Mouse (Mus musculus) G1E (cell line): ENCODE measurements around the gene Nabp2. TPM values are rescaled to one million over a fixed set of nuclear protein-coding genes. Genes with fewer than 3 reads are reported as not detected.

ENCODE experiments used
- ATAC-seq: 2 replicates; pipeline ENCODE4 v1.8.0; 2016; ENCODE audit warnings: mild to moderate bottlenecking; ENCODE audit not compliant: insufficient number of reproducible peaks, poor library complexity, low FRiP score, severe bottlenecking; ENCODE audit errors: extremely low read depth
- DNase-seq: peaks from one replicate; pipeline ENCODE4 v3.0.0; 2012; ENCODE audit warnings: low spot score
- H3K27me3 ChIP-seq: 2 replicates; pipeline ENCODE4 v1.6.1; 2012; ENCODE audit warnings: mild to moderate bottlenecking, low read length, inconsistent platforms; ENCODE audit not compliant: insufficient read depth
- H3K36me3 ChIP-seq: replicated peaks from 2 replicates; pipeline ENCODE3; 2012; ENCODE audit warnings: mild to moderate bottlenecking, inconsistent platforms
- H3K4me1 ChIP-seq: 2 replicates; pipeline ENCODE4 v1.6.1; 2012; ENCODE audit warnings: low read depth, low read length, inconsistent platforms, mixed read lengths; ENCODE audit not compliant: insufficient read depth
- H3K4me3 ChIP-seq: 2 replicates; pipeline ENCODE4 v1.5.1; 2012; ENCODE audit warnings: low read depth, mild to moderate bottlenecking, inconsistent platforms, low read length, moderate library complexity, mixed read lengths
- H3K9me3 ChIP-seq: replicated peaks from 2 replicates; pipeline ENCODE4 v1.6.1; 2012; ENCODE audit warnings: inconsistent platforms
- CTCF ChIP-seq: IDR thresholded peaks from 2 replicates; pipeline ENCODE4 v1.5.1; 2012; ENCODE audit warnings: low read depth, low read length, inconsistent platforms, mixed read lengths
- GATA1 ChIP-seq: IDR thresholded peaks from 2 replicates; pipeline ENCODE4 v1.6.1; 2012; ENCODE audit warnings: borderline replicate concordance, low read length, inconsistent platforms, mixed read lengths
- GATA2 ChIP-seq: IDR thresholded peaks from 2 replicates; pipeline ENCODE4 v1.6.1; 2012; ENCODE audit warnings: low read depth, low read length, inconsistent platforms, borderline replicate concordance
- POLR2AphosphoS5 ChIP-seq: IDR thresholded peaks from 2 replicates; pipeline ENCODE4 v1.6.1; 2012; ENCODE audit warnings: low read depth, low read length, inconsistent platforms; ENCODE audit not compliant: insufficient replicate concordance
- TAL1 ChIP-seq: conservative IDR thresholded peaks from 2 replicates; pipeline ENCODE4 v1.6.1; 2012; ENCODE audit warnings: low read depth, low read length, inconsistent platforms, mixed read lengths
- polyA plus RNA-seq: library from polyadenylated mRNA; stranded (reverse); fragments of >175 nt; gene quantifications from 2 replicates; pipeline ENCODE4 v1.2.3, GENCODE M21; 2012
- total RNA-seq, 2 experiments: library from RNA; stranded (forward) in 1 of 2; stranded (reverse) in 1 of 2; fragments of 200-1000 nt in 1 of 2; fragments of >200 nt in 1 of 2; fragmentation: Nextera tagmentation in 1 of 2; gene quantifications; 2 replicates each; pipeline ENCODE4 v1.2.3; 2014 to 2017

The Nabp2 gene
- total and polyA plus RNA-seq, 3 experiments = 37.3 to 152 (median 121) TPM

DNA sequence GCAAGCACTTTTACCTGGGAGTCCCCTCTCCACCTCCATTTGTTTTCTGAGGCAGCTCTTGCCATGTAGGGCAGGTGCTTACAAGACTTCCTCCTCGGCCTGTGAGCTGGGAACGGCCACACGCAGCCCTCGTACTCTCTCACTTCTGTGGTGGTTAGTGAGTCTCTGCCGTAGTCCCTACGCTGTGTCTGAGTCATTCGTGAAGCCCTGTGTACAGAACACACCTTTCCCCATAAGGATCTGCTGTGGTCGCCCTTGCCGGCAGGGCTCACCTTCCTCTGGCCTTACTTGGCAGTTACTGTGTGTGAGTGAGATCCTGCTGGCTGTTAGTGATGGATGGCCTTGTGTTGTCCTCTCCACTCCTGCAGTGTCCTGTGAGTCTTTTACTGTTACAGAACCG is 23.4 kb upstream of the Nabp2 start:
- ATAC-seq = no peak
- DNase-seq = no peak
- Histone ChIP-seq H3K4me1 (peaks cover 2% of the 10 kb centered on the region; the same call in 1 of the 2 replicates), H3K4me3 (no peak overlapping the region), H3K36me3 (peaks cover 88% of the 10 kb centered on the region), H3K27me3 (no peaks in the 10 kb centered on the region), H3K9me3 (no peaks in the 10 kb centered on the region)
- no peak for TF ChIP-seq CTCF
- no peak for TF ChIP-seq GATA2
- no peak for TF ChIP-seq POLR2AphosphoS5
- TF ChIP-seq GATA1 = no peak
- no peak for TF ChIP-seq TAL1

DNA sequence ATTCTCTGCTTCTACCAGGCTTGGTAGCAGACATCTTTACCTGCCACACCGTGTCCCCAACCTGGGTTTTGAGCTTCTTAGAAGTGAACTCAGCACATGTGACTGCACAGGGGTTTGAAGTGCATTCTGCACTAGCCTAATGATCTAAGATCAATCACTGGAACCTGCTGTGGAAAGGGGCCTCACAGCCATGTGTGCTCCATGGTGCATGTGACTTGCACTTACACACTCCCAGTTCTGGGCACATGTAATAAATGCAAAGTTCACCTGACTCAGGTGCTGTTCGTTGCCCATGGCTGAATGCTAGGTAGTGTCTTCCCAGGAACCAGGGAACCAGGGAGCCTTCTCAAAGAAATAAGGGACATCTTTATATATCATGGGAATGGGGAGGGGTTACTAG is 22.1 kb upstream of the Nabp2 start:
- TF ChIP-seq TAL1 = no peak
- TF ChIP-seq CTCF = no peak
- no peak for TF ChIP-seq POLR2AphosphoS5
- TF ChIP-seq GATA2 = no peak
- TF ChIP-seq GATA1 = no peak
- DNase-seq (no peak), ATAC-seq (no peak)
- H3K4me3 ChIP-seq = no peak overlapping the region
- H3K9me3 ChIP-seq = no peaks in the 10 kb centered on the region
- peaks cover 2% of the 10 kb centered on the region; the same call in 1 of the 2 replicates for H3K4me1 ChIP-seq
- H3K36me3 ChIP-seq = peaks cover 89% of the 10 kb centered on the region
- no peaks in the 10 kb centered on the region for H3K27me3 ChIP-seq

DNA sequence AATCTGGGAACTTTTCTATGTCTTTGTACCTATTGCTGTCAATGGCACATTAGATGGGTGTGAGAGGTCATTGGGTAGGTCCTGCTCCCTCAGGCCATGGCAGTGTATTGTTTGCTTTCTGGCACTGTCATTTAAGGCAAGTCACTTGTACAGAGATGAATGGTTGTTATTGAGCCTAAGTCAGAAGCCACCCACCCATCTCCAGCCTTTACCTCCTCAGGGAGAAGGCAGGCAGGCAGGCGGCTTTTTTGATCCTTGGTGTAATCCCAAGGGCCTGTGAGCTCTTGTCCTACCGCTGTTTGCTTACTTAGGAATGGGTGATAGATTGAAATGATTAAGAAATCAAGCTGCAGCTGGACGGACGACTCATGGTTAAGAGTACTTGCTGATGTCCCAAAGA is 18.2 kb upstream of the Nabp2 start:
- Histone ChIP-seq H3K4me3 (no peak overlapping the region), H3K4me1 (peaks cover 6% of the 10 kb centered on the region; the same call in 1 of the 2 replicates), H3K27me3 (no peaks in the 10 kb centered on the region), H3K36me3 (peaks cover 86% of the 10 kb centered on the region), H3K9me3 (no peaks in the 10 kb centered on the region)
- no peak for DNase-seq
- no peak for ATAC-seq
- TF ChIP-seq GATA1 (no peak), GATA2 (no peak), POLR2AphosphoS5 (no peak), TAL1 (no peak), CTCF (no peak)

DNA sequence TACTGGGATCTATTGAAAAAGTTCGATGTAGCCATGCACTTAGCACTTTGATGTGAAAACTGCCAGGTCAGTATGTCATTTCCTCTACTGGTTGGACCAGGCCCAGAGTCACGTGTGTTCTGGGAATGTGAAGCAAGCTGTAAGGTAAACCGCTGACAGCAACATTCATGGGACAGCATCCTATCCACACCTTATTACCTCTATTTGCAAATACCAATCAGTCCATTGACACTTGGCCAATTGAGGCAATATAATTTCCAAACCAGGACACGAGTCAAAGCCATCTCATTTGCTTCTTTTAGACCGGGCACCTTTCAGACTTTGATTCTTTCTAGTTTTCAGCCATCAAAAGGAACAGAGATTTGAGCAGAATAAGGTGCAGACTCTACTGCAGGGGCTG is 17.8 kb upstream of the Nabp2 start:
- Histone ChIP-seq H3K27me3 (no peaks in the 10 kb centered on the region), H3K4me1 (peaks cover 7% of the 10 kb centered on the region; the same call in 1 of the 2 replicates), H3K9me3 (no peaks in the 10 kb centered on the region), H3K36me3 (peaks cover 85% of the 10 kb centered on the region), H3K4me3 (no peak overlapping the region)
- TF ChIP-seq GATA1 = no peak
- no peak for TF ChIP-seq POLR2AphosphoS5
- TF ChIP-seq CTCF = no peak
- no peak for TF ChIP-seq TAL1
- TF ChIP-seq GATA2 = no peak
- DNase-seq (no peak), ATAC-seq (no peak)

DNA sequence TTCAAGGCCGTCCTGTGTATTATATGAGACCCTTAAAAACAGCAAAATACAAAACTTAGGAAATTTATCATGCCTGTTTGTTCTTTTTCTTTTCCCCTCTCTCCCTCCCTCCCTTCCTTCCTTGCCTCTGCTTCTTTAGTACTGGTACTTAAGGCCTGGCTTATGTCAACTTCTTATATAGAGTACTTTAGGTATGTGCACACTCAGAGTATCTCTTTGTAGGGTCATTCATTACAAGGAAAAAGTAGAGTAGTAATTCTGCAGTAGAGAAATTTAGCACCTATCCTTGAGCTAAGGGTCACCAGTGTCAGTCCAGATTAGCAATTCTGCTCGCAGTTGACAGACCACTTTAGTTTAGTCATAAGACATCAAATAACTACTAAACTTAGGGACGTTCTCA is 14.0 kb upstream of the Nabp2 start:
- peaks cover 91% of the 10 kb centered on the region for H3K36me3 ChIP-seq
- TF ChIP-seq GATA2 (no peak), CTCF (no peak), TAL1 (no peak), POLR2AphosphoS5 (no peak), GATA1 (no peak)
- DNase-seq (no peak), ATAC-seq (no peak)
- H3K27me3 ChIP-seq = no peaks in the 10 kb centered on the region
- no peaks in the 10 kb centered on the region for H3K9me3 ChIP-seq
- H3K4me1 ChIP-seq = peaks cover 9% of the 10 kb centered on the region; the same call in 1 of the 2 replicates
- no peak overlapping the region for H3K4me3 ChIP-seq

DNA sequence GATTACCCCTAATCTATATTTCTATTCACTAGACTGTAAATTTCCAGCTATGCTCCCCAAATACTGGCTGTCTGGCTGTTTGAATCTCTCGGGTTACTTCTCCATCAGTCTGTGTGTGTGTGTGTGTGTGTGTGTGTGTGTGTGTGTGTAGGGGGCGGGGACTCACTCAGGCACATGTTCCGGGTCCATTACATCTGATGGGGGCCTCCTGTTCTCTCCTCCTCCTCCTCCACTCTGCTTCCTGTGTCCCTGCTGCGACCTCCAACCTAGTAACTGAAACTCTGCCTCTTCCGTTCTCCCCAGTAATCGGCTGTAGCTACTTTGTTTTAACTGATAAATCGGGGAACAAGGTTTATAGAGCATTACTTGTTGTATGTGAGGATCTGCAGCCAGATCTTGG is 13.3 kb upstream of the Nabp2 start:
- ATAC-seq (peak; percentile 54; the same call in 1 of the 2 replicates), DNase-seq (no peak)
- no peaks in the 10 kb centered on the region for H3K9me3 ChIP-seq
- H3K4me3 ChIP-seq = no peak overlapping the region
- TF ChIP-seq POLR2AphosphoS5 (no peak), CTCF (no peak), GATA2 (no peak), GATA1 (no peak), TAL1 (no peak)
- H3K36me3 ChIP-seq = peaks cover 89% of the 10 kb centered on the region
- H3K27me3 ChIP-seq = no peaks in the 10 kb centered on the region
- peaks cover 9% of the 10 kb centered on the region; the same call in 1 of the 2 replicates for H3K4me1 ChIP-seq

DNA sequence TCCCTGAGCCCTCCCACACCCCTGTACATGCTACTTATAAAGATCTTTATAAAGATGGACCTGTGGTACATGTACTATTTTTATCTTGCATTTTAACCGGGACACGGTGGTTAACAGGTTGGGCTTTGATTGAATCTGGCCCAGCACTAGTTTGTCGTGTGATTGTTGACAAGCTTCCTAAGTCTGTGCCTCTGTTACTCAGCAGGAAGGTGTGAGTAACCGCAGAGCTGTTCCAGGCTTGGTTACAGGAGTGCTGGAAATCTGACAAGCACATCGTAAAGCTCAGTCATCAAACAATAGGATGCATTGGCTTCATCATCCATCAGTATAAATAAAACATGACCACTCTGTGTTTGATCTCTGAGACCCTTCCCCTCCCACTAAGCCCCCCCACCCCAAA is 11.1 kb upstream of the Nabp2 start:
- ATAC-seq (no peak), DNase-seq (no peak)
- Histone ChIP-seq H3K4me3 (no peak overlapping the region), H3K27me3 (no peaks in the 10 kb centered on the region), H3K9me3 (no peaks in the 10 kb centered on the region), H3K36me3 (peaks cover 88% of the 10 kb centered on the region), H3K4me1 (peaks cover 9% of the 10 kb centered on the region; the same call in 1 of the 2 replicates)
- TF ChIP-seq GATA1 (no peak), TAL1 (no peak), POLR2AphosphoS5 (no peak), GATA2 (no peak), CTCF (no peak)
